Mouse (Mus musculus): ENCODE measurements around the gene Olfr414.

Olfr414 gene

GRCm38 (mm10) chr1:174423764-174424163 lies at the start of gene Olfr414:
Olfr414 (plus strand) TSS chr1:174424064.
- DNase-seq (ENCODE audit: low spot score in 2 of 2), result no peak

- DNase-seq (ENCODE audit: low spot score in 2 of 2), result no peak
Observed at GRCm38 (mm10) chr1:174390746-174391145, 33.1 kb upstream of the Olfr414 start, which contains the start of gene Olfr248. Olfr248 (plus strand) TSS chr1:174391046.

GRCm38 (mm10) chr1:174422959-174423358 lies 905 bp upstream of the Olfr414 start:
- DNase-seq (ENCODE audit: low spot score in 2 of 2), result no peak

GRCm38 (mm10) chr1:174426180-174426986 lies 2.5 kb downstream of the Olfr414 start:
- no peak for DNase-seq (ENCODE audit: low spot score in 2 of 2)

- DNase-seq (ENCODE audit: low spot score in 2 of 2), result no peak
Observed at GRCm38 (mm10) chr1:174427402-174427801, 3.5 kb downstream of the Olfr414 start.

GRCm38 (mm10) chr1:174428407-174428806 lies 4.5 kb downstream of the Olfr414 start:
- no peak for DNase-seq (ENCODE audit: low spot score in 2 of 2)

GRCm38 (mm10) chr1:174434121-174434520 lies 10.3 kb downstream of the Olfr414 start:
- DNase-seq (ENCODE audit: low spot score in 2 of 2), result no peak

GRCm38 (mm10) chr1:174441782-174442181 lies 17.9 kb downstream of the Olfr414 start, which contains the start of gene Olfr220:
Olfr220 (plus strand) TSS chr1:174442082.
- DNase-seq (ENCODE audit: low spot score in 2 of 2), result no peak

- DNase-seq (ENCODE audit: low spot score in 2 of 2), result no peak
Observed at GRCm38 (mm10) chr1:174455100-174455499, 31.2 kb downstream of the Olfr414 start.

GRCm38 (mm10) chr1:174465385-174465784 lies 41.5 kb downstream of the Olfr414 start:
- DNase-seq (ENCODE audit: low spot score in 2 of 2), result no peak

- DNase-seq (ENCODE audit: low spot score in 2 of 2), result no peak
Observed at GRCm38 (mm10) chr1:174466240-174466639, 42.4 kb downstream of the Olfr414 start.

GRCm38 (mm10) chr1:174469736-174470135 lies 45.9 kb downstream of the Olfr414 start:
- DNase-seq (ENCODE audit: low spot score in 2 of 2), result peak; percentile 35 to 60

GRCm38 (mm10) chr1:174482567-174482966 lies 58.7 kb downstream of the Olfr414 start:
- peak in 1 of 2 experiments; percentile 49 for DNase-seq (ENCODE audit: low spot score in 2 of 2)
